Mouse (Mus musculus) 416B (cell line): Measurements from ENCODE around the gene Pam.

Experiments used
- DNase-seq: peaks from one replicate; pipeline ENCODE4 v3.0.0; 2011; ENCODE audit warnings: low read depth

The Pam gene

GRCm38 (mm10) chr1:98080431-98080830 is 15.0 kb downstream of the Pam start:
- no peak for DNase-seq

DNA sequence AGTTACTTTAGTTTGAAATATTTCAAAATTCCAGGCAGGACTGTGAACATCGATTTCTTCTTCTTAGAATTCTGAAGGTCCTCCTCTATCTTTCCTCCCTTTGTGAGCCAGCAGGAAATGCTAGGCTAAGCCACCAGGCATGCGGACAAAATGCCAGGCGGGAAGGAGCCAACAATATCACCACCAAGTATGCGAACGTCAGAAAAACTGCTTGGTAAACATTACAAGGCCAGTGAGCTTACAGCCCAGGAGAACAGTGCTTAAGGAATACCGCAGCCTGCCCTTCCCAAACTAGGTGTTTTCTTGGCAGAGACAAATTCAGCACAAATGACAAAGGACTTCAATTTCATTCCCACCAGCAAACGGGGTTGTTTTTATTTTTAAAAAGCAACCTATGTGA is 15.8 kb downstream of the Pam start:
- no peak for DNase-seq

DNA sequence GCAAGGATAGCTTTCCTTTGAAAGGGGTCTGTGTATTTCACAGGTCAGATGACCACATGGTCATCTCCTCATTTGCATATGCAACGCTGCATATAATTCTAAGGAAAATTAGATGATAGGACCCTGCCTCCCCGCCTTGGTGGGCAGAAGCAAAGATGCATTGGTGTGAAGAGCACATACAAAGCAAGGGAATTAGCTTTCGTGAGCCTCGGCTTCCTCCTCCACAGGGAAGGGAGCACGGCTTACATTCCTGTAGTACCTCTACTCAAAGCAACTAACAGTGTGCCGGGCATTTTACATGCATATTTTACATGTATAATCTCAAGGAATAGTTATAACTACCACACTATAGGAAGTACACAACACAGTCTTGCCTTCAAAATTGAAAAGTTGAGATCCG is 16.7 kb downstream of the Pam start:
- no peak for DNase-seq

- DNase-seq, result no peak
Measured at GRCm38 (mm10) chr1:98073826-98074225, 21.6 kb downstream of the Pam start.

DNA sequence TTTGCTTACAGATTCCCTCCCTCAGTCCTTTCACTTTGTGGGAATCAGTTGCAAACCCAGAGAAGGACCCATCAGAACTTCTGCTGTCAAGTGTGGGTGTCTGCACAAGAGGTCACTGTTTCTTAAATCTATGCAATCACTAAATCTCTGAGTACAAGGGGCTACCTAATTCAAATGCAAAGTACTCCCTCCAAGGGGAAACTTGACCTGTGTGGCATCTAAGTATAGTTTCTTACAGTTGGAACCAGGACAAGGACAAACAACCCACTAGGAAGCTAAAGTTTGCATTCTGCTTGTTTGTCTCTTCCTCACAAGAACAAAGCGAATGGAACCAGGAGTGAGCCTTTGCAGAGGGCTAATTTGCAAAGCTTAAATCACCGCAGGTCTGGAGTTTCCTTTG is 22.3 kb downstream of the Pam start:
- DNase-seq, result no peak

DNA sequence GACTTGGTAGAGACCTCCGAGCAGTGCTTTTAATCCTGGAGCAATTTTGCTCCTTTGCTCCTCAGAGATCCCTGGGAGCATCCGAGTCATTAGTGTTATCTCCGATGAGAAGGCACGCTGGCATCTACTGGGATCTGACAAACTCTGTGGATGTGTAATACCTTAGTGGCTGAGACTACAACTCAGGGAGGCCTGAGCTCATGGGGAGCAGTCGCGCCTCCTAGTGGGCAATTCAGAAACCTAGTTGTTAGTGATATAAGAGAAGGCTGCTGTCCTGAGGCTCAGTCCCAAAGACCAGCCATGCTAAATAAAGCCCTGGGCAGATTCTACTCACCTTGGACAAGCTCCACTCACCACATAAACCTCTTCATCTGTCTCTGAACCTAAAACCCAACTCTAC is 23.4 kb downstream of the Pam start:
- DNase-seq, result peak; percentile 85

- peak; percentile 40 for DNase-seq
Measured at GRCm38 (mm10) chr1:98071436-98071835, 24.0 kb downstream of the Pam start.

GRCm38 (mm10) chr1:98070743-98071325 is 24.6 kb downstream of the Pam start:
- no peak for DNase-seq

DNA sequence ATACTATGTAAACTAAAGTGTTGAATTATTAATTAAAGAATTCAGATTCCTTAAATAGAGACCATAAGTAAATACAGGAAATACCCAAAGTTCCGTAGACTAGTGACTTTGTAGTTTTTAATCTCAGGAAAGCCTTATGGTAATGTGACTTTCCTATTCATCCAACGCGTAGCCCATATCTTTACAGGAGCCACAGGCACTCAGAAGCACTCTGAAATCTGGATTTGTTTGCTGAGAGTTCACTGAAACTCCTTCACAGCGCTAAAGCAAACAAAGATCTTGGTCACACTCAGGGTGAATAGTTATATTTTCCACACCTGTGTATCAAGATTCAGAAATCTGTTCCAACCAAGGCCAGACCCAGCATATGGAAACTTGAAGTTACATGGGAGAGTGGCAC is 27.3 kb downstream of the Pam start:
- no peak for DNase-seq

DNA sequence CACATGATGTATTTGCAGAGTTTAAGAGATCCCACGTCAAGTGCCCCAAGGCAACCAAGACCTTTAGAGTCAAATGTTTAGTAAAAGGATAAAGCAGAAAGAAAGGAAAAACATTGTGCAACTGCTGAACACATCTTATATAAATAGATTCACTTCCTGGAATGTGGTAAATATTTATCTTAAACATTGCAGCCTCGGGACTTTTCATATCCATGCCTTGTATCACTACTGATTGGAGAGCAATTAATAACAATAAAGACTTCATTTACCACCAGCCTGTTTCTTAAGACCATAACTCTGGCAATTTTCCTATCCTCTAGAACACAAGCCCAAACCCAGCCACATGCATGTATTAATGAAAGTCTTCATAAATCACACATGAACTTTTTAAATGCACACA is 33.4 kb downstream of the Pam start:
- peak; percentile 43 for DNase-seq

- peak; percentile 74 for DNase-seq
Measured at GRCm38 (mm10) chr1:98059401-98059800, 36.0 kb downstream of the Pam start.

- DNase-seq, result no peak
Measured at GRCm38 (mm10) chr1:98056996-98057945, 38.2 kb downstream of the Pam start.

DNA sequence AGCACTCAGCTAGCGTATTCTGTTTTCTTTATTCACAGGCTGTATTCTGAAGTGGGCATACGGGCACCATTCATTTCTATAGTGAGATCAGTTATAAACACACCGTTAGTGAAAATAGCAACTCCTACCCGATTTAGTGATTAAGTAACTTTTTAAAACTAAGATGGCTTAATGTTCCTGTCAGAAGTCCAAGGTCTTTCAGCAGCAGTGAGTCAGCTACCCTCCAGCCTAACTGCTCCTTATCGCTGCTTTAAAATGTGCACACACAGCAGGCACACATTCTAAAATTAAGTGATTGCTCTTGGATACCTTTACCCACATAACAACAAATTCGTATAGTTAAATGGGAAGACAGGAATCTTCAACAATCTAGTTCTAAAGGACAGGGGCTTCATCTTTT is 39.2 kb downstream of the Pam start:
- DNase-seq, result peak; percentile 77

- DNase-seq, result no peak
Measured at GRCm38 (mm10) chr1:98055591-98055990, 39.9 kb downstream of the Pam start.

DNA sequence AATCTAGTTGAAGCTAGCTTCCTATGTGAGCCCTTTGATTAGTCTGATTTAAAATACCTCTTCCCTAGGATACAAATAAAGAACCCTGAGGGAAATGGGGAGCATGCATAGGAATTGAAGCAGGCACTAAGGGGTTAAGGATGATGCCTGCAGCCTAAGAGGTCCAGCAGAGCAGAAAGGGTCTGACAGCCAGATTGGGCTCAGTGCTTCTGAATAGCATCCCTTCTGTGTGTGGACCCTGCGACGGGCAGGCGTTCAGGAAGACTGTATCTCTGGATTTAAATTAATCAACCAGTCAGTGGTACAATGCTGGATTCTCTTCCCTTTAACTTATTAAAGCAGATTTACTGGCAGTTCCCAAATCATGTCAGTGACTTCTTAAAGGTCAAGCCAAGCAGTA is 41.5 kb downstream of the Pam start:
- DNase-seq, result no peak

GRCm38 (mm10) chr1:98053447-98053846 is 42.0 kb downstream of the Pam start:
- no peak for DNase-seq

DNA sequence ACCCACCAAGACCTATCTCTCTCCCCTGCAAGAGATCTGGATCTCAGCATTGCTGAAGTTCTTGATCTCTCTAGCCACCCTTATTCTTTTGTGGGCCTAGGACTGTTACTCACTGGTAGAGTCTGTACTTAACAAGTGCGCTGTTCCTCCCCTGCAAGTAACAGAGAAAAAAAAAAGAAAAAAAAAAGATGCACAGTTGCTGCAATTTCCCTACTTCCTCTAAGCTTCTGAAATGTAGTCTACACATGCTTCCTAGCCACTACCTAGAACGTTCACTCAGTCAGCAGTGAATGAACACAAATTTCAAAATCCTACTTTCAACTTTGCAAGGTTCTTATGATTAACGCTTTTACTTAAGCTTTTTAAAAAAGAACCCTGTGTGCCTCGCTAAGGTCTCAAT is 42.7 kb downstream of the Pam start:
- DNase-seq, result peak; percentile 47

DNA sequence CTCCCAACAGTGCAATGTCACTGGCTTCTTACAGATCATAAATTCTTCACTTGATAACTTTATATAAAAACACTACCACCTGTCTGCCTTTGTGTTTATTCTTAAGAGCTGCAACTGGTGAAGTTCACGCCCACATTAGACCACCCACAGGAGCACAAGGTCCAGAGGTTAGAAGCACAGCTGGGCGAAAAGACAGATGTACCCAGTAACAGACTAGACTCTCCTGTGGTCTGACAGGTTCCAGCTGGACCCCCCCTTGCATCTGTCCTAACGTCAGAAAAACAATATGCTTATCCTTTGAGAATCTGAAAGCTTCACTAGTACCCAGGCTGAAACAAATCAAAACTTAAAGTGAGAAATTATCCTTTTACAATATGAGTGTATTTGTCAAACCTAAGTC is 44.4 kb downstream of the Pam start:
- DNase-seq, result no peak

GRCm38 (mm10) chr1:98049756-98050155 is 45.7 kb downstream of the Pam start:
- no peak for DNase-seq

DNA sequence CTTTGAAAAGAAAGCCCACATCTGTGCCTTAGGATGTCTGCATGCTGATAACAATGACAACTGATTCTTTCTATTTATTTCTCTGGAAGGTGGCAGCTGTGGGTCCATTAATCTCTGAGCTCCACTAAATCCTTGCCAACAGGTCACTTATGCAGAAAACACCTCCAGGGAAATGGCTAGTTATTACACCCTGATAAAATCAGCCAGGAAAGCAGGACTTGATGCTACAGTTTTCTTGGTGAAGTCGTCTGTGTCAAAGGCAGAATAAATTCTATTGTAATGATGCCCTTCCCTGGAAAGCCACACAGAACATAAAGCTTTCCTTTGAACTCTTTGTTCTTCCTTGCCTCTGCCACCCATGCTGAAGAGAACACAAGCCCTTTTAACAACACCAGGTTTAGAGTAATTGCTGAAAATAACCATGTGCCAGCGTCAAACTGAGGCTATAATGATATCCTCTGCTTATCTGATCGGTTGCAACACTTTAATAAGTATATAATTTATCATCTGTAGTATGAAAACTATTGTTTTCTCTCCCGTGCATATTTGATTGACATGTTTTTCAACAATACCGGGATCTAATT is 47.1 kb downstream of the Pam start:
- DNase-seq, result no peak

- DNase-seq, result peak; percentile 24
Measured at GRCm38 (mm10) chr1:98047284-98048217, 47.9 kb downstream of the Pam start.

GRCm38 (mm10) chr1:98042425-98042824 is 53.0 kb downstream of the Pam start:
- no peak for DNase-seq
